Mouse (Mus musculus) MEL (cell line): ENCODE results near the gene Olfr632.

Source experiments
- CTCF ChIP-seq, 3 experiments: IDR thresholded peaks in 2 of 3; conservative IDR thresholded peaks in 1 of 3; 2 replicates each; pipeline ENCODE4 v1.5.1; 2011 to 2012; ENCODE audit warnings: low read length in 3 of 3, low read depth in 2 of 3, mild to moderate bottlenecking in 2 of 3, improper control_type of control experiment in 1 of 3, inconsistent platforms in 1 of 3, mixed read lengths in 1 of 3, moderate library complexity in 1 of 3; ENCODE audit not compliant: control insufficient read depth in 1 of 3, insufficient read depth in 1 of 3, poor library complexity in 1 of 3, severe bottlenecking in 1 of 3
- EP300 ChIP-seq, 2 experiments: IDR thresholded peaks; 2 replicates each; pipeline ENCODE4 v1.6.1; 2011; ENCODE audit warnings: improper control_type of control experiment in 2 of 2, low read length in 2 of 2, low read depth in 1 of 2, mild to moderate bottlenecking in 1 of 2
- GATA1 ChIP-seq: IDR thresholded peaks from 2 replicates; pipeline ENCODE4 v1.6.1; 2011; ENCODE audit warnings: low read depth, low read length, improper control_type of control experiment
- POLR2AphosphoS2 ChIP-seq: IDR thresholded peaks from 2 replicates; pipeline ENCODE4 v1.6.1; 2011; ENCODE audit warnings: low read length, improper control_type of control experiment
- SMC3 ChIP-seq: IDR thresholded peaks from 2 replicates; pipeline ENCODE4 v1.6.1; 2011; ENCODE audit warnings: low read depth, low read length, improper control_type of control experiment
- TAL1 ChIP-seq: IDR thresholded peaks from 2 replicates; pipeline ENCODE4 v1.6.1; 2012; ENCODE audit warnings: mild to moderate bottlenecking, inconsistent platforms, low read length, moderate library complexity, mixed read lengths
- TCF12 ChIP-seq: IDR thresholded peaks from 2 replicates; pipeline ENCODE4 v1.6.1; 2014; ENCODE audit warnings: low read depth, mild to moderate bottlenecking, inconsistent platforms, low read length, improper control_type of control experiment, moderate library complexity
- USF2 ChIP-seq, 2 experiments: IDR thresholded peaks; 2 replicates each; pipeline ENCODE4 v1.6.1; 2011 to 2012; ENCODE audit warnings: improper control_type of control experiment in 2 of 2, low read length in 2 of 2, borderline replicate concordance in 1 of 2, inconsistent platforms in 1 of 2, low read depth in 1 of 2, mild to moderate bottlenecking in 1 of 2; ENCODE audit not compliant: insufficient read depth in 1 of 2
- ZMIZ1 ChIP-seq: IDR thresholded peaks from 2 replicates; pipeline ENCODE4 v1.6.1; 2012; ENCODE audit warnings: low read depth, mild to moderate bottlenecking, inconsistent platforms, low read length, improper control_type of control experiment, moderate library complexity

DNA sequence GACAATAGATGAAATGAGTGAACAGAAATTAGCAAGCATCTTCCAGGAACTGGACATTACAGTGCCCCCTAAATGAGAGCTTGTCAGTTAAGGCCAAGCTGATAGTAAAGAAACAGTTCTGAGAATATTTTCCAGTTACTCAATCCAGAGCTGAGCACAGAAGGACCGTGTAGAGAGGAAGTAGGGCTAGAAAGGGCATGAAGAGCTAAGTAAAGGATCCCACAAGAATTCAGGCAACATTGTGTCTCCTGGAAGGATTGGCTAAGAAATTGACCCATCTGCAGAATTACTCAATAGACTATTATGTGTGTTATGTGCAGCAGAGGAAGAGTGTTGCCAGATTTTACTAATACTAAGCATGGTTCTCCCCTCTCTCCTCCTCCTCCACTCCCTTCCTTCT is 37.6 kb downstream of the Olfr632 start:
- TF ChIP-seq EP300 (IDR thresholded peaks at IDR 0.05; ENCODE audit: low read depth in 1 of 2, low read length in 2 of 2): no peak
- TF ChIP-seq GATA1: no peak
- no peak for TF ChIP-seq USF2 (IDR thresholded peaks at IDR 0.05; ENCODE audit: borderline replicate concordance in 1 of 2, insufficient read depth in 1 of 2, low read depth in 1 of 2, low read length in 2 of 2)
- TF ChIP-seq ZMIZ1: no peak
- no peak for TF ChIP-seq TCF12
- no peak for TF ChIP-seq SMC3
- no peak for TF ChIP-seq CTCF (IDR thresholded peaks at IDR 0.05 in 2 of 3, conservative IDR thresholded peaks at IDR 0.05 in 1 of 3; ENCODE audit: control insufficient read depth in 1 of 3, insufficient read depth in 1 of 3, low read depth in 2 of 3, low read length in 3 of 3, poor library complexity in 1 of 3, severe bottlenecking in 1 of 3)
- no peak for TF ChIP-seq TAL1
- no peak for TF ChIP-seq POLR2AphosphoS2
